ENCODE assay signal across 33 mouse cellular contexts in genomic region chr3:108318517-108318916, GRCm38 (mm10). TPM values are rescaled to one million over a fixed set of nuclear protein-coding genes. Genes with fewer than 3 reads are reported as not detected.
DNase-seq lines count a peak whose midpoint lies in the region; TF ChIP-seq lines count a peak whose summit lies in the region.
"Had no signal": no experiment of that assay in that cellular context is flagged by ENCODE, and none has a peak within 500 bp of the region (broad histone marks: within the 10 kb centered on the region; RNA-seq: fewer than 3 reads in every experiment).

No protein-coding gene starts in this region.

- peaks cover 6 to 15% of the 10 kb centered on the region in 2 experiments for H3K4me1 ChIP-seq in MEL (ENCODE audit: control insufficient read depth in 1 of 2, insufficient read depth in 2 of 2, low read length in 2 of 2)
- H3K4me1 ChIP-seq in embryonic facial prominence, embryonic 10.5 days: peaks cover 25% of the 10 kb centered on the region
- peaks cover 29% of the 10 kb centered on the region for H3K4me1 ChIP-seq in limb, embryonic 10.5 days
- H3K4me1 ChIP-seq: forebrain, embryonic 10.5 days had no signal

- TF ChIP-seq POLR2A in MEL (IDR thresholded peaks at IDR 0.05; ENCODE audit: control insufficient read depth in 1 of 2, insufficient read depth in 1 of 2, low read depth in 1 of 2, low read length in 2 of 2, poor library complexity in 1 of 2): no peak

- TF ChIP-seq EP300 in MEL (IDR thresholded peaks at IDR 0.05; ENCODE audit: low read depth in 1 of 2, low read length in 2 of 2): no peak

- H3K27ac ChIP-seq in gastrocnemius, adult 2 months: peak overlapping the region; percentile 12; the same call in 1 of the 2 replicates
- no peak overlapping the region for H3K27ac ChIP-seq in MEL (ENCODE audit: control insufficient read depth, low read depth, low read length)
- H3K27ac ChIP-seq in embryonic facial prominence, embryonic 10.5 days (replicated peaks): no peak overlapping the region
- H3K27ac ChIP-seq in limb, embryonic 10.5 days: peak overlapping the region; percentile 69; the same call in 1 of the 2 replicates
- H3K27ac ChIP-seq: forebrain, embryonic 10.5 days; heart, adult 2 months; liver, embryonic 13.5 days; neural tube, embryonic 15.5 days; stomach, postnatal 0 days had no signal

- no peak overlapping the region for H3K4me3 ChIP-seq in gastrocnemius, adult 2 months
- H3K4me3 ChIP-seq in MEL (ENCODE audit: control insufficient read depth in 1 of 2, insufficient read depth in 1 of 2, low read depth in 2 of 2, low read length in 2 of 2): no peak overlapping the region
- H3K4me3 ChIP-seq in embryonic facial prominence, embryonic 10.5 days: no peak overlapping the region
- H3K4me3 ChIP-seq in limb, embryonic 10.5 days: no peak overlapping the region
- H3K4me3 ChIP-seq: forebrain, embryonic 10.5 days; heart, adult 2 months; heart, embryonic 13.5 days; liver, embryonic 13.5 days; neural tube, embryonic 15.5 days had no signal

- no peaks in the 10 kb centered on the region for H3K79me2 ChIP-seq in MEL (ENCODE audit: control insufficient read depth, insufficient read depth, low read length, poor library complexity)

- intact Hi-C loops in gastrocnemius, adult 2 months (cut with DNase I): no loop called here
- intact Hi-C loops in left cerebral cortex, postnatal 25 days (cut with DNase I): no loop called here

- no peak for TF ChIP-seq CTCF in gastrocnemius, adult 2 months (IDR thresholded peaks at IDR 0.05)
- no peak for TF ChIP-seq CTCF in MEL (IDR thresholded peaks at IDR 0.05 in 2 of 3, conservative IDR thresholded peaks at IDR 0.05 in 1 of 3; ENCODE audit: control insufficient read depth in 1 of 3, insufficient read depth in 1 of 3, low read depth in 2 of 3, low read length in 3 of 3, poor library complexity in 1 of 3, severe bottlenecking in 1 of 3)

- H3K9me3 ChIP-seq in MEL (replicated peaks; ENCODE audit: insufficient read depth, low read length): no peaks in the 10 kb centered on the region
- H3K9me3 ChIP-seq in embryonic facial prominence, embryonic 10.5 days: no peaks in the 10 kb centered on the region
- no peaks in the 10 kb centered on the region for H3K9me3 ChIP-seq in limb, embryonic 10.5 days (replicated peaks)
- H3K9me3 ChIP-seq: forebrain, embryonic 10.5 days; heart, embryonic 13.5 days; liver, embryonic 13.5 days; neural tube, embryonic 15.5 days had no signal

- H3K27me3 ChIP-seq in MEL (ENCODE audit: control insufficient read depth in 1 of 2, insufficient read depth in 2 of 2, low read length in 2 of 2): no peaks in the 10 kb centered on the region
- H3K27me3 ChIP-seq in embryonic facial prominence, embryonic 10.5 days (replicated peaks; ENCODE audit: low read depth, poor library complexity, severe bottlenecking): no peaks in the 10 kb centered on the region
- H3K27me3 ChIP-seq in limb, embryonic 10.5 days (ENCODE audit: low read depth, poor library complexity, severe bottlenecking): no peaks in the 10 kb centered on the region
- H3K27me3 ChIP-seq: CH12.LX; heart, embryonic 13.5 days; liver, embryonic 13.5 days; neural tube, embryonic 15.5 days had no signal

- no peak for TF ChIP-seq RAD21 in MEL (IDR thresholded peaks at IDR 0.05; ENCODE audit: low read depth, low read length)

- peaks cover 0 to 3% of the 10 kb centered on the region in 2 experiments; a peak in 1 of 4 replicates for H3K36me3 ChIP-seq in MEL (ENCODE audit: control insufficient read depth in 1 of 2, insufficient read depth in 2 of 2, low read length in 2 of 2)
- no peaks in the 10 kb centered on the region for H3K36me3 ChIP-seq in embryonic facial prominence, embryonic 10.5 days (replicated peaks)
- no peaks in the 10 kb centered on the region for H3K36me3 ChIP-seq in limb, embryonic 10.5 days
- H3K36me3 ChIP-seq: liver, embryonic 13.5 days; neural tube, embryonic 15.5 days had no signal

- 50% methylated on average over 2 of the region's 2 CpGs for WGBS in embryonic facial prominence, embryonic 10.5 days
- WGBS in limb, embryonic 10.5 days: 46% methylated on average over 2 of the region's 2 CpGs

- H3K9ac ChIP-seq in MEL (ENCODE audit: control insufficient read depth, low read depth, low read length, poor library complexity, severe bottlenecking): no peak overlapping the region
- H3K9ac ChIP-seq: heart, embryonic 13.5 days; liver, embryonic 13.5 days; neural tube, embryonic 15.5 days had no signal

- DNase-seq in gastrocnemius, adult 2 months: no peak
- no peak for DNase-seq in gastrocnemius, postnatal 10 days
- DNase-seq in MEL (ENCODE audit: low read depth, low spot score): no peak
- peak; percentile 22 for DNase-seq in embryonic facial prominence, embryonic 10.5 days (ENCODE audit: low spot score)
- peak; percentile 40 for DNase-seq in limb, embryonic 10.5 days (ENCODE audit: low spot score)
- DNase-seq in kidney, adult 8-10 months: no peak
- no peak for DNase-seq in left cerebral cortex, postnatal 25 days (ENCODE audit: low spot score in 2 of 2)
- DNase-seq in spleen, adult 18-20 months: no peak
- DNase-seq: adrenal gland, postnatal 36 days; cerebellum, adult 9-10 months; gastrocnemius, postnatal 25 days; heart, adult 2 months; heart, postnatal 14 days; kidney, adult 18-20 months; kidney, postnatal 10 days; layer of hippocampus, postnatal 36 days; liver, embryonic 13.5 days; lung, adult 2 months; lung, postnatal 14 days; right cerebral cortex, adult 18-20 months; right cerebral cortex, postnatal 4 days had no signal

TF ChIP-seq in MEL, 35 proteins besides CTCF, POLR2A, EP300 and RAD21:
- 0 out of 2 replicates have a peak, but pooled peaks have one; percentile 8 for TF ChIP-seq RCOR1 (IDR thresholded peaks at IDR 0.05; ENCODE audit: low read depth, low read length)
- TF ChIP-seq E2F4 (IDR thresholded peaks at IDR 0.05; ENCODE audit: borderline replicate concordance, low read depth, low read length): no peak

RNA-seq across cellular contexts. Expression of gene Sort1, which starts 34.6 kb away (rescaled TPM):
- total RNA-seq in gastrocnemius, adult 2 months (2021): 10 to 100 TPM; 28.4 to 56.4 TPM
- total RNA-seq in gastrocnemius, postnatal 10 days (2021): 10 to 100 TPM; 57.0 to 59.6 TPM
- total RNA-seq in MEL (2012; rRNA removed): 10.2 and 12.3 TPM in 2 replicates
- 10 to 100 TPM; 22.7 to 28.3 TPM for polyA plus RNA-seq in MEL (2012; ENCODE audit: insufficient read depth in 1 of 2, insufficient read length in 2 of 2, low read depth in 1 of 2, low replicate concordance in 2 of 2, missing spikeins in 1 of 2)
- polyA plus RNA-seq in embryonic facial prominence, embryonic 10.5 days (2016; fragmentation: Nextera tagmentation; extraction: Ambion mirVana): 12.9 and 15.5 TPM in 2 replicates
- 9.4 and 12.1 TPM in 2 replicates for polyA plus RNA-seq in limb, embryonic 10.5 days (2016; fragmentation: Nextera tagmentation; extraction: Ambion mirVana)
- total RNA-seq in left cerebral cortex, postnatal 25 days (2021): 100 to 1,000 TPM; 293 to 302 TPM

RNA-seq across cellular contexts. Expression of gene Mybphl, which starts 46.2 kb away (rescaled TPM):
- total RNA-seq in gastrocnemius, adult 2 months (2021): not detected
- total RNA-seq in gastrocnemius, postnatal 10 days (2021): not detected
- total RNA-seq in MEL (2012; rRNA removed): not detected in 2 replicates
- not detected for polyA plus RNA-seq in MEL (2012; ENCODE audit: insufficient read depth in 1 of 2, insufficient read length in 2 of 2, low read depth in 1 of 2, low replicate concordance in 2 of 2, missing spikeins in 1 of 2)
- 0.22 TPM in 1 of 2 replicates, not detected in the other for polyA plus RNA-seq in embryonic facial prominence, embryonic 10.5 days (2016; fragmentation: Nextera tagmentation; extraction: Ambion mirVana)
- 0.15 TPM in 1 of 2 replicates, not detected in the other for polyA plus RNA-seq in limb, embryonic 10.5 days (2016; fragmentation: Nextera tagmentation; extraction: Ambion mirVana)
- total RNA-seq in left cerebral cortex, postnatal 25 days (2021): under 1 TPM; 0.25 to 0.85 TPM
- total RNA-seq: adrenal gland, adult 18-20 months; adrenal gland, postnatal 36 days; CH12.LX; common myeloid progenitor, adult 5-6 weeks; gastrocnemius, postnatal 25 days; megakaryocyte progenitor cell, adult 5-6 weeks; midbrain, postnatal 0 days had no signal
- polyA plus RNA-seq: forebrain, embryonic 10.5 days; hindbrain, embryonic 11.5 days; midbrain, embryonic 11.5 days; midbrain, postnatal 0 days; stomach, postnatal 0 days; urinary bladder, adult 2 months had no signal

Comparison
In these comparisons a context has a peak if more than half of its experiments do, and no peak if none do; other contexts are left out.
1. DNase-seq: peak in embryonic facial prominence, embryonic 10.5 days (single experiment) and limb, embryonic 10.5 days (single experiment); none in gastrocnemius, adult 2 months (single experiment), gastrocnemius, postnatal 10 days (single experiment), MEL (single experiment), kidney, adult 8-10 months (0 of 2), left cerebral cortex, postnatal 25 days (0 of 2) and spleen, adult 18-20 months (0 of 2).
2. H3K27ac ChIP-seq: peak in gastrocnemius, adult 2 months (single experiment) and limb, embryonic 10.5 days (single experiment); none in MEL (single experiment) and embryonic facial prominence, embryonic 10.5 days (single experiment).
3. RNA of gene Sort1, which starts 34.6 kb away (total RNA-seq): 293 to 302 TPM in left cerebral cortex, postnatal 25 days; 57.0 to 59.6 TPM in gastrocnemius, postnatal 10 days, 28.4 to 56.4 TPM in gastrocnemius, adult 2 months and 10.2 to 12.3 TPM in MEL; every median in the first group is over 4 times any median in the second.